Mouse (Mus musculus) stomach, embryonic 16.5 days (tissue): ENCODE measurements around the gene Tnpo1. TPM values are rescaled to one million over a fixed set of nuclear protein-coding genes. Genes with fewer than 3 reads are reported as not detected.

Source experiments
- ATAC-seq: fragments of 200-750 bp; cut with Nextera tagmentation; 2 replicates; pipeline ENCODE4 v1.8.0; 2017; ENCODE audit warnings: moderate number of reproducible peaks, moderate TSS enrichment; ENCODE audit not compliant: insufficient read depth, low FRiP score
- H3K27ac ChIP-seq: fragments of 300-500 bp; sonication (generic); 2 replicates; pipeline ENCODE4 v1.5.1; 2014; ENCODE audit warnings: low read length
- H3K27me3 ChIP-seq: fragments of 300-500 bp; sonication (generic); 2 replicates; pipeline ENCODE4 v1.6.1; 2014; ENCODE audit warnings: low read length, control low read depth, mixed read lengths; ENCODE audit not compliant: control insufficient read depth, insufficient read depth
- H3K36me3 ChIP-seq: fragments of 300-500 bp; sonication (generic); 2 replicates; pipeline ENCODE4 v1.6.1; 2014; ENCODE audit warnings: low read length; ENCODE audit not compliant: control insufficient read depth, insufficient read depth
- H3K4me1 ChIP-seq: fragments of 300-500 bp; sonication (generic); 2 replicates; pipeline ENCODE4 v1.6.1; 2014; ENCODE audit warnings: low read length, control low read depth, mixed read lengths; ENCODE audit not compliant: control insufficient read depth, insufficient read depth
- H3K4me2 ChIP-seq: fragments of 300-500 bp; sonication (generic); 2 replicates; pipeline ENCODE4 v1.6.1; 2014; ENCODE audit warnings: low read depth, low read length, mixed read lengths
- H3K4me3 ChIP-seq: fragments of 300-500 bp; sonication (generic); replicated peaks from 2 replicates; pipeline ENCODE4 v1.5.1; 2014; ENCODE audit warnings: mild to moderate bottlenecking, low read length
- H3K9ac ChIP-seq: fragments of 300-500 bp; sonication (generic); 2 replicates; pipeline ENCODE4 v1.6.1; 2014; ENCODE audit warnings: low read length
- H3K9me3 ChIP-seq: fragments of 300-500 bp; sonication (generic); replicated peaks from 2 replicates; pipeline ENCODE4 v1.6.1; 2016; ENCODE audit warnings: low read length, control low read depth; ENCODE audit not compliant: control insufficient read depth
- WGBS: fragments of 180-500 bp; shearing (Covaris S2); extraction: QIAGEN DNeasy Blood & Tissue Kit; methylation state at CpG from one replicate; pipeline ENCODE4 v1.1.7; 2014; 5-methylcytosine and 5-hydroxymethylcytosine counted together
- polyA plus RNA-seq: library from polyadenylated mRNA; unstranded; fragments of >200 nt; fragmentation: Nextera tagmentation; extraction: Ambion mirVana; gene quantifications from 2 replicates; pipeline ENCODE4 v1.2.1, GENCODE M21; 2015

The Tnpo1 gene
- polyA plus RNA-seq, 1 experiment from 2014 or later = 58.3 TPM

GRCm38 (mm10) chr13:98815147-98815785 is 110.9 kb downstream of the Tnpo1 start, which contains the start of gene Fcho2:
Fcho2 (minus strand) TSS chr13:98815449.
- peak; percentile 96 for ATAC-seq

GRCm38 (mm10) chr13:98814275-98815040 is 111.7 kb downstream of the Tnpo1 start:
- H3K4me2 ChIP-seq = peak overlapping the region; percentile 67
- H3K4me1 ChIP-seq = peaks cover 7% of the 10 kb centered on the region
- H3K4me3 ChIP-seq = peak overlapping the region; percentile 73
- WGBS = under 1% methylated on average over 80 of the region's 81 CpGs
- ATAC-seq = peak; percentile 12; the same call in 1 of the 2 replicates
- H3K27ac ChIP-seq = peak overlapping the region; percentile 99
- no peaks in the 10 kb centered on the region for H3K27me3 ChIP-seq
- no peaks in the 10 kb centered on the region for H3K36me3 ChIP-seq
- H3K9me3 ChIP-seq = no peaks in the 10 kb centered on the region
- peak overlapping the region; percentile 96 for H3K9ac ChIP-seq

More at GRCm38 (mm10) chr13:98815147-98815785, 110.9 kb downstream of the Tnpo1 start, which contains the start of gene Fcho2:
- Histone ChIP-seq H3K4me2 (peak within 1 kb of the TSS; percentile 67), H3K9me3 (no peaks in the 10 kb centered on the region), H3K4me3 (peak within 1 kb of the TSS; percentile 73), H3K4me1 (peaks cover 7% of the 10 kb centered on the region), H3K27ac (peak within 1 kb of the TSS; percentile 99), H3K27me3 (no peaks in the 10 kb centered on the region), H3K9ac (peak within 1 kb of the TSS; percentile 96), H3K36me3 (no peaks in the 10 kb centered on the region)
- under 1% methylated on average over 58 of the region's 61 CpGs for WGBS

- Histone ChIP-seq H3K4me2 (peak overlapping the region; percentile 67), H3K27me3 (no peaks in the 10 kb centered on the region), H3K4me3 (peak overlapping the region; percentile 73), H3K9me3 (no peaks in the 10 kb centered on the region), H3K27ac (peak overlapping the region; percentile 99), H3K4me1 (peaks cover 7% of the 10 kb centered on the region), H3K9ac (peak overlapping the region; percentile 96), H3K36me3 (no peaks in the 10 kb centered on the region)
- no peak for ATAC-seq
- 23% methylated on average over 12 of the region's 12 CpGs for WGBS
Observed at GRCm38 (mm10) chr13:98813596-98814274, 112.4 kb downstream of the Tnpo1 start.

- no peak for ATAC-seq
- Histone ChIP-seq H3K4me1 (peaks cover 7% of the 10 kb centered on the region), H3K9ac (no peak overlapping the region), H3K4me2 (peak overlapping the region; percentile 67), H3K36me3 (no peaks in the 10 kb centered on the region), H3K9me3 (no peaks in the 10 kb centered on the region), H3K4me3 (no peak overlapping the region), H3K27me3 (no peaks in the 10 kb centered on the region), H3K27ac (no peak overlapping the region)
- 66% methylated on average over 2 of the region's 2 CpGs for WGBS
Observed at GRCm38 (mm10) chr13:98813167-98813566, 113.0 kb downstream of the Tnpo1 start.

GRCm38 (mm10) chr13:98812285-98812684 is 113.9 kb downstream of the Tnpo1 start:
- H3K9me3 ChIP-seq = no peaks in the 10 kb centered on the region
- no peak overlapping the region for H3K9ac ChIP-seq
- no peaks in the 10 kb centered on the region for H3K36me3 ChIP-seq
- WGBS = 65% methylated on average over 4 of the region's 4 CpGs
- ATAC-seq = no peak
- H3K27ac ChIP-seq = no peak overlapping the region
- H3K4me2 ChIP-seq = no peak overlapping the region
- peaks cover 7% of the 10 kb centered on the region for H3K4me1 ChIP-seq
- no peaks in the 10 kb centered on the region for H3K27me3 ChIP-seq
- H3K4me3 ChIP-seq = no peak overlapping the region

- no peak for ATAC-seq
- WGBS = 33% methylated on average over 6 of the region's 6 CpGs
Observed at GRCm38 (mm10) chr13:98810143-98810542, 116.0 kb downstream of the Tnpo1 start.

GRCm38 (mm10) chr13:98809087-98809486 is 117.1 kb downstream of the Tnpo1 start:
- H3K4me1 ChIP-seq = peaks cover 2% of the 10 kb centered on the region; the same call in 1 of the 2 replicates
- H3K9me3 ChIP-seq = no peaks in the 10 kb centered on the region
- 83% methylated on average over 1 of the region's 1 CpGs for WGBS
- H3K27ac ChIP-seq = no peak overlapping the region
- no peak overlapping the region for H3K9ac ChIP-seq
- no peak for ATAC-seq
- H3K36me3 ChIP-seq = peaks cover 3% of the 10 kb centered on the region; the same call in 1 of the 2 replicates
- H3K4me2 ChIP-seq = no peak overlapping the region
- H3K4me3 ChIP-seq = no peak overlapping the region
- H3K27me3 ChIP-seq = no peaks in the 10 kb centered on the region

More at GRCm38 (mm10) chr13:98810143-98810542, 116.0 kb downstream of the Tnpo1 start:
- Histone ChIP-seq H3K4me2 (peak overlapping the region; percentile 21; the same call in 1 of the 2 replicates), H3K27me3 (no peaks in the 10 kb centered on the region), H3K4me3 (no peak overlapping the region), H3K9ac (no peak overlapping the region), H3K36me3 (peaks cover under 1% of the 10 kb centered on the region; the same call in 1 of the 2 replicates), H3K27ac (peak overlapping the region; percentile 34; the same call in 1 of the 2 replicates), H3K4me1 (peaks cover 2% of the 10 kb centered on the region; the same call in 1 of the 2 replicates), H3K9me3 (no peaks in the 10 kb centered on the region)

GRCm38 (mm10) chr13:98804480-98804879 is 121.7 kb downstream of the Tnpo1 start:
- H3K9ac ChIP-seq = no peak overlapping the region
- H3K27me3 ChIP-seq = no peaks in the 10 kb centered on the region
- no peak overlapping the region for H3K4me3 ChIP-seq
- no peak for ATAC-seq
- no peaks in the 10 kb centered on the region for H3K4me1 ChIP-seq
- 0 out of 2 replicates have a peak, but pooled peaks cover 4% of the 10 kb centered on the region for H3K9me3 ChIP-seq
- no peak overlapping the region for H3K4me2 ChIP-seq
- no peak overlapping the region for H3K27ac ChIP-seq
- WGBS = 89% methylated on average over 1 of the region's 1 CpGs
- peaks cover 17% of the 10 kb centered on the region for H3K36me3 ChIP-seq
